Mouse (Mus musculus) gastrocnemius, adult 18-20 months (tissue): ENCODE measurements at regions not wholly inside any gene's neighbourhood (a gene's known extent, or its start where the extent isn't known, plus 50 kb on each side); places are given as distances from the start of the nearest gene placed in this dataset. TPM values are rescaled to one million over a fixed set of nuclear protein-coding genes. Genes with fewer than 3 reads are reported as not detected.
A peak's percentile ranks its signal among the peaks of the same experiment; 100 is the strongest.

Source experiments
- DNase-seq: peaks from one replicate; pipeline ENCODE4 v3.0.0; 2021; ENCODE audit warnings: low spot score
- microRNA-seq: library from miRNA; unstranded; fragments of <30 nt; microRNA quantifications from one replicate; pipeline ENCODE4 v1.2.0, GENCODE M21; 2021

DNA sequence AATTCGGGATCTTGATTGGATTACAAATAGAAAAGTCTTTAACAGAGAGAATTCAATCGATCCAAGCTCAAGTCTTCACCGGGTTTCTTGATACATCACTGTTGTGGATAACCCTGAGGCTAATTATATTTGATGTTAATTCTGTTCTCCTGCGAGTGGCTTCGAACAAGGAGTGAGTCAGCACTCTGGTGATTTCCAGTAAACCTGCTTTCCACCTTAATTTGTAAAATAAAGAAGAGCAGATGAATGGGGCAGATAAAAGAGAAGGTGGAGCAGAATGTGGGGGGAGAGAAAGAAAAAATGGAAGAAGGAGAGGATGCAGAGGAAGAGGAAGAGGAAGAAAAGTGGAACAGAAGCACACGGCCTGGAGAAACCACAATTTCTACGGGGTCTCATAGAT is 137.5 kb upstream of the Tll1 start:
- no peak for DNase-seq

DNA sequence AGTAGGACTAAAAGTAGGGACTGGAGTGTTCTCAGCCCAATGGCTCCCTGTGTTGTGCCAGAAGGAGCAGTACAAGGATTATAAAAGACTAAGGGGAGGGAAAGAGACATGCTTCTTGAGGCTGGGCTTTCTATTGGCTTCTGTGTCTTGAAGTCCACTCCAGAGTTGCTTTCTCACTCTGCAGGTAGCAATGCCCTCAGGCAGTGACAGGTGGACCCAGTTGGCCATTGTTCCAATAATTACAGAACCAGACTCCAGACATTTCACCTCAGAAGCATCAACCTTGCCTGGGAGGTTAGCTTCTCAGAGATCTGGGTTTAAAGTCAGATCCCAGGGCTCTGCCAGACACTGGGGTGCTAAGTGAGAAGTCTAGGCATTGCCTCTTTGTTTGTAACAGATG is 136.3 kb upstream of the Tll1 start:
- no peak for DNase-seq

DNA sequence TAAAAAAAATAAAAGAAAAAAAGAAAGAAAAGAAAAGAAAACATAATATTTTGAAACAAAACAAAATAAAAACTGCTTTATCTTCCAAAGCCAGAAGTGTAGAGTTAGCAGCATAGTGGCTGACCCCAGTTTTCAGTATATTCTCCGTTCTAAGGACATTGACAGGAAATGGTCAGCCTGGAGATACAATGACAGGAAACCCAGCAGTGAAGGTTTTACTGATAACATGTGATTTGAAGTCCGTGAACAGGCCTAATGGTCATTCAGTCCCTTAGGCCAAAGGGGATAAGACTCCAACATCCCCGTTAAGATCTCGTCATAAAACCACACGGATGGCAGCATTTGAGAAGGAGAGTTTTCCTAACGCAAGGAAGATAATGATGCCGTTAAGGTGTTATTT is 131.3 kb upstream of the Tll1 start:
- DNase-seq: no peak

DNA sequence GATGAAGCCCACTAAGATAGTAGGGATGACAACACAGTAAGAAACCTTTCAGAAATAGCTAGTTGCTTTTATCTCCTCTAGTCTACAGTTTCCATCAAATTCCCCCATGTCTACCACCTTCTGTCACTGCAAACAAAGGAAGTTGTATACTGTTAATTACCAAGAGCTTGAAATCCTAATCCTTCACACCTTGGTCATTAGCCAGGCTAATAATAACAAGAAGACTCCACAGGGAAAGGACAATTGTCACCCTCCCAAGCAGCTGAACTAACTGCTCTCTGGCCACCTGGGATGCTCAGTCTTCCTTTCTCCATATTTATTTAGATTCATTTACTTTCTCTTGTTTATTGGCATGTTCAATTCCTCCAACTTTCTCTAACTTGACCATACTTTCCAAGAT is 130.5 kb upstream of the Tll1 start:
- no peak for DNase-seq

DNA sequence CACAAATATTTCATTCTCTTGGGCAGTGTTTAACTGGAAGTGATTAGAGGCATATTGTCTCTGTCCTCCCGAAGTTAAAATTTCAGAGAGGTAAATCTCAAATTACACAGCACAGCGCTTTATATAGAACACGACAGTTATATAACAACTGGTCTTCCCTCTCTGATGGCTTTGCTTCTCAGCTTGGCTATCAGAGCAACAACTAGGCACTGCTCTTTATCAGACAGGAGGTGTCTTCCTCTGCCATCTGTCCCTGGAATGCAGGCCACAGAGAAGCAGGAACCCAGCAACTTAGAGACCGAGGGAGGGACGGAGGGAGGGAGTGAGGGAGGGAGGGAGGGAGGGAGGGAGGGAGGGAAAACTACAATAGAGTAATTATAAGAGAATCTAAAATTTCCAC is 129.4 kb upstream of the Tll1 start:
- DNase-seq: no peak

DNA sequence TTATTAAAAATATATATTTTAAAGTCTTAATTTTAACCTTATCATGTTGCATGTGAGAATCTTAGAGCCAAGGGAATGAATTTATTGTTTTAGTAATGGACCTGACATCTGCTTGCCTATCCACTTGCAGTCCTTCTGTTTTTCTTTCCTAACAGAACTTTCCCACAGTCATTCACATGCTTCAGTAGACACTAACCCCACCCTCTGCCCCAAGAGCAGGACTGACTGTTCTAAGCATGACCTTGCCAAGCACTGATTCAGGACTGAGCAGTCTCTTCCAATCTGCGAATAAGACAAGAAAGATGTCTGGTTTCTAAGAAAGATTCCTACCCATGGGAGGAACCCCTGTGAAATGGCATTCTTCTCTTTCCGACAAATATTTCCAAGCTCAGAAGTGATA is 117.9 kb upstream of the Tll1 start:
- DNase-seq: peak; percentile 27

DNA sequence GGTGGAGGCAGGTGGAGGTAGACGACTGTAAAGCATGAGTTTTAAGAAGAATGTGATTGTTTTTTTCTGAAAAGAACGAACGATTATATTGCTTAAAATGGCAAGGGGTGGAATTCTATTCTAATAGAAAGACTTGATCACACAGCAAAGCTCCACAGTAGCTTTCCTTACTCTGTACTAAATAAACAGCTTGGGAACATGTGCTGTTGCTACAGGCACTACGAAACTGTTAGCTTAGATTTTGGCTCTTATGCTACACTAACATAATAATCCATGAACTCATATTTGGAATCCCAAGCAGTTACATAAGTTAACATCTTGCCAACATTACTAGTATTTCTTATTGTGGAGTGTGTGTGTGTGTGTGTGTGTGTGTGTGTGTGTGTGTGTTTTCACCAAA is 114.3 kb upstream of the Tll1 start:
- no peak for DNase-seq

DNA sequence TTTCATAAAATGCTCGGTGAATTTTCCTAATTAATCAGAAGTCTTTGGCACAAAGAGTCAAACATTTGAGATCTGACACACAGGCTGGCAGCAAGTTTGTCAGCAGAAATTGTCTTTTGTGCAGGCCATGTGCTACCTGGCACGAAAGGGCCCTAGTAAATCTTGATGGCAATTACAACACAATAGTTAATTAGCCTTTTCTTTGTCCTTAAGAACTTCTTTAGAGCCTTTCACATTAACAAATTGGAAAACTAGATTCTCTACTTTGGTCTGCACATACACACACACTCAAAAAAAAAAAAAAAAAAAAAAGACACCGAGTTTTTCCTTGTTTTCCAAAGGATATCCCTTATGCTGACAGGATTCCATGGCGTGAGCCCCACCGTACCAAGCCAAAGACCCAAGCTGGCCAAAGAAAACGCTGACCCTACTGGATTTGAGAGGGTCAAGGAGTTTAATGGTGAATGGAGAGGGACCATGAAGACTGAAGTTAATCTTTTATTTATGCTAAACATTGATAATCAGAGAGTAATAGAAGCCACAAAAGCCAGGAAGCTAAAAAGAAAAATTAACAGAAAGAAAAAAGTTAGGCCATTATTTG is 113.2 kb upstream of the Tll1 start:
- no peak for DNase-seq

DNA sequence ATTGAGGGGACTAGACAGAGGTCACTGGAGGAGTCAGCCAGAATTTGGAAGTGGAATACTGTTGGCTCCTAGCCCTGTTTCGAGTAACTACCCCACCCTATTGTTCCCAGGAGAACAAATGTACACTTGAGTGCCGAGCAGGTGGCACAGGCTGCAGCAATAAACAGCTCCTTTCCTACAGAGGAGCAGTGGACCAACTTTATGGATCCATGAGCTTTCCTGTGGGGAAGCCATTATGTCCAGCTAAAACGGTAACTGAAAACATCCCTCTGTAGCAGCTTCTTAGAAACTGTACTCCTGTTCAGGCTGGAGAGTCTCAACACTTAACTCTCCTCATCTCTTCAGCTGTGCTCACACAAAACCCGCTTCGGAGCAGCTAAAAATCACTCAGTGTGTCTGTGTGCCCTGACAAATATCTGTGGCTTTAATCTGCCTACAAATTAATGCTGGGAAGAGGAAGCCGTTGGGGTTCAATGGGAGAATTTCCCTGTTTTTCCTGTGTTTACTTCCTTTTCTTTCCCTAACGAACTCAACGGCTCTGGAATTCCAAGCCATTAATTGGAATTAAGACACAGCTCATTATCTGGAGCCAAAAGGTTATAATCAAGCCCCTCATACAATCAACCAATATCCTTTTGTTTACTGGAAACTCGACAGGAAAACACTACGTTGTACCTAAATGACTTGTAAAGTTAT is 112.6 kb upstream of the Tll1 start:
- DNase-seq: peak; percentile 45

DNA sequence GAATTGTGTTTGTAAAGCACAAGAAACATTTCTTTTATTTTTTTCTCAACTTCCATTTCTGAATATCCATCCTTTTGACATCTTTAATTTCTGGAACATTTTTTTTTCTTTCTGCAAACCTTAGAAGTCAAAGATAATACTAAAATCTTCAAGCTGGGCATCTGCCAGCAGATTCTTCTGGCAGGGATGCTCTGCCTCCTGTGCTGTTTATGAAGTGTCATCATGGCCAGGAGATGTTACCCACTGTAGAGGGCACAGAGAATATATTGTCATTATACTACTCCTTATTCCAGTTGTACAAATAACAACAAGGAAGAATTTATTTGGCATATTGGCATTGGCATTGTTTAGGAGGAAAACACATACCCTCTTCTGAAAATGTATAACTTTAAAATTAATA is 111.7 kb upstream of the Tll1 start:
- no peak for DNase-seq

DNA sequence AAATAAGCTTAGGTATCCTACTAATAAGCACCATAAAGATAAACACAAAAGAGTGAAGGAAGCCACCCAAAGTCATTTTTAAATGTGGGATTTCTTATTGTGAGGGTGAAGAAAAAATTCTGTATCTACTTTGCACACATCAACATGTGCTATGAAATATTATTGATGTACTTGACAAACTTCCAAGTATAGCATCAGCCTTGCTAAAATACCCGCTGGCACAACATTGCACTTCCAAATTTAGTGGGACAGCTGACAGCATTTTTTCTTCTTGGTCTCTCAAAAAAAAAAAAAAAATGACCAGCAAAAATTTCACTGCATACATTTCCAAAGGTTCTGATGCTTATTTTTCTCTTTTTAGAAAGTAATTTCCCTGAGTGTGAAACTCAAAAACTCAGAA is 101.9 kb upstream of the Tll1 start:
- no peak for DNase-seq

DNA sequence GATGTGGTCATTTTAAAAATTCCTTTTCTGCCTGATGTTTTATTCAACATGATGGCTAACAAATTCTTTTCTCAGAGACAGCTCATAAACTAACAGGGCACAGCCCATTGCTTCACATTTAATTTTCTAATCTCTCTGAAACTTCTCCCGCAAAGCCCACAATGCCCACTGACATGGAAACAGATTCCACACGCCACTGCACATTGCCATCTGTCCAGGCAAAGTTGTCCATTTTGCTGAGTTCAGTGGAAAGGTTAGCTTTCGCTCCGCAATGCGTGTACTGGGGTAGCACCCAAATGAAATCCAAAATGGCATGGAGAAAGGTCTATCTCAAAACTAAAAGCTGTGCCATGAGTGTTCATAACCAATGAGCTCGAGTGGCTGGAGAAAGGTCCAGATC is 76.7 kb upstream of the Tll1 start:
- no peak for DNase-seq

DNA sequence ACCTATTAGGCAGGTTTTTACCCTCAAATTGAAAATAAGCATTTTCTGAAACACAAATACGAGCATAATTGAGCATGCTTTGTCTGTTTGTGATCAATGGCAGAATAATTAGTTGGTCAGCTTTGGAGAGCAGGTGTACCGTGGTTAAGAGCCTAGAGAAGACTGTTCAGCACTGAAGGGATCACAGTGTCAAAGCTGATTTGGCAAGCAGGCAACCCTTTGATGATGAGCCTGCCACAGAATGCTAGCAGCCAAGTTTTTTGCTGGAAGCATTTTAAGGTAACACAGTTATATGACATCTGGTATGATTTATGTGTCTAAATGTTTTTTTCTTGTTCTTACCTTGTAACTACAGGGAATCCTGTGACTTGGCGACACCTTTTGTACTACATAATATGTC is 75.5 kb upstream of the Tll1 start:
- no peak for DNase-seq

DNA sequence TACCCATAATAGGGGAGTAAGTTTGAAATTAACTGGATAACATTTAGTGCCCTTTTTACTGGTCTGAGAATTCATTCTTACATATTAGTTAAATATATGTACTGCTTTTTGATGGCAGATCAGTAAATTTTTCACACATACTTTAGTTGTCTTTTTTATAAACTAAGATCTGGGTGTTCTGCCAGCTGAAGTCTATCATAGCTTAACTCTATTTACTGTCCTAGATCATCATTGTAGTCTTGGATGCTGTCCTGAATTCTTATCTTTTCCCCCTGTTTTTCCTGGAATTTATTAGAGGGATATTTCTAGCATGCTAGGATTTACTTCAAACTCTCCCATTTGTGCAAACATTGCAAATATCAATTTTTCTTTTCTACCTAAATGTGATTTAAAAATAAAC is 74.3 kb upstream of the Tll1 start:
- no peak for DNase-seq

DNA sequence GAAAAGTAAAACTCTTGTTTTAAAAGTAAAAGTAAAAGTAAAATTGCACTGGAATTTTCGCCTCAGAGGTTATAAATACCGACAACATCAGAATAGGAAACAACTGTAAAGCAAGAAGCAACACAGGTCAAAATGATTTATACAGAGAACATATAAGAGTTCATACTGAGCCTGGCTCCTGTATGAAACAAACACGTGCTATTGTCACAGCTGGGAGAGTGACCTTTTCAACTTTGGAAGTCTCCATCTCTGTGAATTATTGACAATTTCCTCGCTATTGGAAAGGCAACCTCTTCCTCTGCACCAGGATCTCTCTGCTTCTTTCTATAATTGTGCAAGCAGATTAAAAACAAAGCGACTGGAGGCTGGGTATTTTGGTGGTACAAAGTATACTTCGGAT is 70.0 kb upstream of the Tll1 start:
- no peak for DNase-seq

DNA sequence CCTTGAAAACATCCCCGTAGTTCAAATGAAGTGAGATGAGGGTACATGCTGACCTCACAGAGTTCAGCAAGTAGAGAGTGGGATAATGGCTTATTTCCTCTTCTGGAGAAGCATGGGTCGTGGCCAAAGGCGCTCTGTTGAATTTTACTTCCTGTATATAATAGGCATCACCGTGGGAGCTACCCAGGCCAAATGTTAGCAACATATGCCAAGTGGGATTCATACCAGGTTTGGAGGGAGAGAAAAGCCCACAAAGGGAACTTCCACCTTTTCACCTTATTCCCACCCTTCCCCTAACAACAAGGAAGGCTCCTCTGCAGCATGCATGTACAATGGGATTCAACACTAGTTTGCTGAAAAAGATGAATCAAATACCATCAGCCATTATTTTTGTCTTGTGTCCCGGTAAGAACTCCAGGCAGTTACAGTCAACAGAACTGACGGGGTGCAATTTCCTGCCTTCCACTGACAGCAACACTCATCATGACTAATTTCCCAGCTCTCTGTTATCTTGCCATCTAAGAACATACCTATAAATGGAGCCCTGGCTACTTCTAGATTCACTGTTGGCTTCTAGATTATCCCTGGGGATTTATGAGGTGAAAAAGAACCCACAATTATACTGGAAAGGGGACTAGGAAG is 59.4 kb upstream of the Tll1 start:
- DNase-seq: no peak

Small RNAs in the stretch of these regions (microRNA-seq; reads per million reads assigned to microRNA genes)
- gene Mir710: not detected
